Mouse (Mus musculus): ENCODE results near the gene Tspan9. TPM values are rescaled to one million over a fixed set of nuclear protein-coding genes. Genes with fewer than 3 reads are reported as not detected.

Tspan9 gene
- polyA plus RNA-seq, 1 experiment from 2014 or later: 102 TPM

DNA sequence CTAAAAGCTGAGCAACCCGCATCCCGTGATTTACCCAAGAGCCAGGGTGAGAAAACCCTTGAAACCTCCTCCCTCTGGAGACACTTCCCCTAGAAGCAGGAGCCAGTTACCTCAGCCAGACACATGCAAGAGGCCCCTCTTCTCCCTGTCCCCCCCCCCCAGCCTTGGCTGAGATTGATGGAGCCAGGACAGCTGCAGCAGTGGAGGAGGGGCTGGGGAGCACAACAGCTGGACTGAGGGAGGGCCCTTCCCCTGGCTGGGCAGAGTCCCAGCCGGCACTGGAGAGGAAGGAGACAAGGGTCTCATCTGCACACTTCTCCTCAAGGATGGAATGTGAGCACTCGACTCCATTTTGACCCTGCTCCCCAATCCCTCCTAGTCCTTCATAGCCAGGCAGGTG lies 64.9 kb downstream of the Tspan9 start:
- peak; percentile 66 for DNase-seq (ENCODE audit: low spot score)
- H3K9me3 ChIP-seq (replicated peaks; ENCODE audit: low read length): no peaks in the 10 kb centered on the region
- no peaks in the 10 kb centered on the region for H3K27me3 ChIP-seq (ENCODE audit: insufficient read depth, low read length)
- H3K36me3 ChIP-seq (ENCODE audit: insufficient read depth, low read length): peaks cover 3% of the 10 kb centered on the region; the same call in 1 of the 2 replicates
- ATAC-seq (replicated peaks; ENCODE audit: low FRiP score, low read depth): peak; percentile 50
- H3K9ac ChIP-seq (ENCODE audit: low read depth, low read length): no peak overlapping the region
- no peak overlapping the region for H3K4me3 ChIP-seq (replicated peaks; ENCODE audit: low read depth, low read length)
- peaks cover 20% of the 10 kb centered on the region; the same call in 1 of the 2 replicates for H3K4me1 ChIP-seq (replicated peaks; ENCODE audit: insufficient read depth, low read length)
- 35% methylated on average over 4 of the region's 4 CpGs for WGBS
- H3K27ac ChIP-seq: no peak overlapping the region
- H3K4me2 ChIP-seq (ENCODE audit: low read length): no peak overlapping the region
- TF ChIP-seq CTCF (IDR thresholded peaks at IDR 0.05; ENCODE audit: low read depth): no peak

DNA sequence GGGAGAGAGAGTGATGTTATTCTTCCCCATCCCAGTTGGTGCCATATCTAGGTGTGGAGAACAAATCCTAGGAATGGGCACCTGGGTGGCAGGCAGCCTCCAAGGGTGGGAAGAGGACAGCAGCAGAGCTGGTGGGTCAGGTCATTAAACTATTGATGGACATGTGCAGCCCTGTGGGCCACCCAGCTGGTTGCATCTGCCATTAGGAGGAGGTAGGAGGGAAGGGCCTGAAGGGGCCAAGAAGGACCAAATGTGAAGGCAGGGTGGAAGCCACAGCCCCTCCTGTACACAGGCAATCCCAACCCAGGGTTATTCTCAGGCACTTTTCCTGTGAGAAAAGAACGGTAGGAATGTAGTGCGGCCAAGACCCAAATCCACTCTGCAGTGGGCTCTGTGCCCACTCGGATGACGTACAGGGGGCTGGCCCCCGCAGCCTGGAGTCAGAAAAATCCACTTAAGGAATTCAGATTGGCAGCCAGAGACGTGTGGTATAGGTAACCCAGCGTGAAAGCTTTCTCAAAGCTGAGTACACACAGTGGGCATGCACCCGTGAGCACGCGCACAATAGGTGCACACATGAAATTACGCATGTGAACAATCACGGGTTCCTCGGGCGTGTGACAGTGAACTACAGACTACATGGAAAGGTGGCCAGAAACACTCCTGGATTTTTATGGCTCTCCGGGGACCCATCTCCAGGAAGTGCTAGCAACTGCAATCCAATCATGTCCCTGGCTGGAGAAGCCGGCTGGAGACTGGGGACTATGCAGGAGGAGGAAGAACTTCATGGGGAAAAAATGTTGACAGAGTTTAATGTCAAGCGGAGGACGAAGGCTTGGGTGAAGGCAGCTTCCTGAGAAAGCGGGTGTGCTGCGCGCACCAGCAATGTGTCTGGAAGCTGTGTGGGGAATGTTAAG lies 67.0 kb downstream of the Tspan9 start:
- peak; percentile 76 for DNase-seq (ENCODE audit: low spot score)
- H3K4me1 ChIP-seq (replicated peaks; ENCODE audit: insufficient read depth, low read length): peaks cover 20% of the 10 kb centered on the region; the same call in 1 of the 2 replicates

DNA sequence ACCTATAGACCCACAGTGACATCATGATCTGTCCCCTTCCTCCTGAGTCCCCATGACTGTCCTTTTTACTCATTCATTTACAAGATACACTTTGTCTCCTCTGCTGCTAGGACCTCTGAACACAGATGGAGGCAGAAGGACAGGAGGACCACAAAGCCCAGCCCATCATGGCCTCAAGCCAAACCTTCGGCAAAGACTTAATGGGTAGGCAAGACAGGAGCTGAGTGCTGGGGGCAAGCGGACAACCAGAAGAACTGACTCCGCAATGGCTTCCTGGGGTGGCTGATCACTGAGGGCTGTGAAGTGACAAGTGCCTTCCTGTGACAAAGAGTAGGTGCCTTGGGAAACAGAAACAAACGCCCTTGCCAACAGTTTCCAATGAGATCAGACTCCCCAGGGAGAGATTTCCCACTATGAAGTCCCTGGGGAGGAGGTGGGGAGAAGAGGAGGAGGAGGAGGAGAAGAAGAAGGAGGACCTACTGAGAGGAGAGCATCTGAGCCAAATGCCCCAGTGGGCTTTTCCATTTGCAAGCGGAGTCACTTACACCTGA lies 67.9 kb downstream of the Tspan9 start:
- Histone ChIP-seq H3K36me3 (ENCODE audit: insufficient read depth, low read length) (no peaks in the 10 kb centered on the region; the same call in 1 of the 2 replicates), H3K4me3 (replicated peaks; ENCODE audit: low read depth, low read length) (no peak overlapping the region), H3K4me2 (ENCODE audit: low read length) (no peak overlapping the region), H3K27me3 (ENCODE audit: insufficient read depth, low read length) (no peaks in the 10 kb centered on the region), H3K9me3 (replicated peaks; ENCODE audit: low read length) (no peaks in the 10 kb centered on the region), H3K9ac (ENCODE audit: low read depth, low read length) (no peak overlapping the region), H3K27ac (no peak overlapping the region), H3K4me1 (replicated peaks; ENCODE audit: insufficient read depth, low read length) (peaks cover 20% of the 10 kb centered on the region; the same call in 1 of the 2 replicates)
- no peak for DNase-seq (ENCODE audit: low spot score)
- ATAC-seq (replicated peaks; ENCODE audit: low FRiP score, low read depth): no peak
- WGBS: 44% methylated on average over 5 of the region's 5 CpGs
- TF ChIP-seq CTCF (IDR thresholded peaks at IDR 0.05; ENCODE audit: low read depth): no peak

More for the DNA sequence above, 67.0 kb downstream of the Tspan9 start:
- no peak overlapping the region for H3K9ac ChIP-seq (ENCODE audit: low read depth, low read length)
- no peaks in the 10 kb centered on the region for H3K27me3 ChIP-seq (ENCODE audit: insufficient read depth, low read length)
- H3K36me3 ChIP-seq (ENCODE audit: insufficient read depth, low read length): no peaks in the 10 kb centered on the region; the same call in 1 of the 2 replicates
- WGBS: 49% methylated on average over 21 of the region's 21 CpGs
- no peak overlapping the region for H3K4me3 ChIP-seq (replicated peaks; ENCODE audit: low read depth, low read length)
- no peak for TF ChIP-seq CTCF (IDR thresholded peaks at IDR 0.05; ENCODE audit: low read depth)
- H3K9me3 ChIP-seq (replicated peaks; ENCODE audit: low read length): no peaks in the 10 kb centered on the region
- no peak; the same call in 1 of the 2 replicates for ATAC-seq (replicated peaks; ENCODE audit: low FRiP score, low read depth)
- H3K27ac ChIP-seq: peak overlapping the region; percentile 47
- H3K4me2 ChIP-seq (ENCODE audit: low read length): no peak overlapping the region

DNA sequence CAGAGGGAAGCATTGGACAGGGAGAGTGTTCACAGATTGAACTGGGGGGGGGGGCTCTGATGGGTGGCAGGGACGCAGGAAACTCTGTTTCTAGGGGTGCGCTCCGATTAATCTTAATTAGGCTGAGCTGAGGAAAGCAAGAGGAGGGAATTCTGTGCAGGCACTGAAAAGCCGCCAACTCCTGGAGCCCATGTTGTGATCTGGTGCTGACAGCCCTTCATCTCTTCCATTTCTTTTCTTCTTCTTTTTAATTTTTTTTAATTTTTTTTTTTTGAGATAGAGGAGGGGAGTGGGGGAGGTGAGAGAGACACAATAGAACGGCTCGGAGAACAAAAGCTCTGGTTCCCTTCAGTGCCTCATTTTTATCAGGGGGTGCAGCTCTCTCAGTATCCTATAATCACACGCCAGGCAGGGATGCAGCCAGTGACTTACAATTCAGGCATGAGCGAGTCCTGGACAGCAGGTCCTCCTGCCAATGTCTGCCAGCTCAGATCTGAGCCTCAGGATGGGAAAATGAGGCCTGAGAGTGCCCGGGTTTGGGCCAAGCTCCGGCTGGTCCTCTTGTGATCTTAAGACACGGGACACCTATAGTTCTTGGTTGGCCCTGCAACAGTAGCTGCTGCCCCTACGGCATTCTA lies 72.4 kb downstream of the Tspan9 start:
- Histone ChIP-seq H3K36me3 (ENCODE audit: insufficient read depth, low read length) (no peaks in the 10 kb centered on the region; the same call in 1 of the 2 replicates), H3K9ac (ENCODE audit: low read depth, low read length) (no peak overlapping the region), H3K4me3 (replicated peaks; ENCODE audit: low read depth, low read length) (no peak overlapping the region), H3K9me3 (replicated peaks; ENCODE audit: low read length) (no peaks in the 10 kb centered on the region), H3K27ac (no peak overlapping the region), H3K4me2 (ENCODE audit: low read length) (no peak overlapping the region), H3K27me3 (ENCODE audit: insufficient read depth, low read length) (no peaks in the 10 kb centered on the region), H3K4me1 (replicated peaks; ENCODE audit: insufficient read depth, low read length) (peaks cover 15% of the 10 kb centered on the region)
- TF ChIP-seq CTCF (IDR thresholded peaks at IDR 0.05; ENCODE audit: low read depth): no peak
- 80% methylated on average over 12 of the region's 12 CpGs for WGBS
- no peak for ATAC-seq (replicated peaks; ENCODE audit: low FRiP score, low read depth)
- no peak for DNase-seq (ENCODE audit: low spot score)

DNA sequence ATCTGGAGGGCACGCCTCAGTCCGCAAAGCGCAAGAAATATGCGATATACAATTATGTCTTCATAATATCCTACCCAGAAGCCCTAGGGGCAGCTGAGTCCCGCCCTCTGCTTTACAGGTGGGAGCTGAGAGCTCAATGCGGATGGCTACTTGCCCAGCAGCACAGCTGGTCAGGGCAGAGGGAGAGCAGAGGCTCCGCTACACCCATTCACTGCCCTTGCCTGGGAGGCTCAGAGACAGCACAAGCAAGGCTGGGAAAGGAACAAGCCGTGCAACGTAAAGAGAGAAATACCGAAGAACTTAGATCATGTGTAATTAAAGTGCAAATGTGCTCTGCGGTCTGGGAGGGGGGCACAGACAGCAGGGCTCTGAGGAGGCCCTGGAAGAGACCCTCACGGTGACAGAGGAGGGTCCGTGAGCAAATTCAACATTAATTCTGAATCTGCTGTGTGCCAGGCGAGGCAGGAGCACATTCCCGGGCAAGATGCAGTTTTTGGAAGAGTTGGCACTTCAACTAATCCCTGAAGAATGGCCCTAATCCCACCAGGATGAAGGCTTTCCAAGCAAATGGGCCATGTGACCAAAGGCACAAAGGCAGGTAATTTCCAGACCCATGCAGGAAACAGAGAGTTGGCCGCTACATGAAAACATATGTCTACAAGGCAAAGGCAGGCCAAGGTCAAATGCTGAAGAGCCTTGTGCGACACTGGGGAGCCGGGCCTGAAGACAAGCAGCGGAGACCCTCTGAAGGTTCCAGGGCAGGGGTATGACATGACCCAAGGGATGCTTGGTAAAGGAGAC lies 73.1 kb downstream of the Tspan9 start:
- Histone ChIP-seq H3K4me3 (replicated peaks; ENCODE audit: low read depth, low read length) (no peak overlapping the region), H3K36me3 (ENCODE audit: insufficient read depth, low read length) (no peaks in the 10 kb centered on the region; the same call in 1 of the 2 replicates), H3K27me3 (ENCODE audit: insufficient read depth, low read length) (no peaks in the 10 kb centered on the region), H3K9me3 (replicated peaks; ENCODE audit: low read length) (no peaks in the 10 kb centered on the region), H3K4me2 (ENCODE audit: low read length) (no peak overlapping the region), H3K4me1 (replicated peaks; ENCODE audit: insufficient read depth, low read length) (peaks cover 16% of the 10 kb centered on the region), H3K27ac (no peak overlapping the region), H3K9ac (ENCODE audit: low read depth, low read length) (no peak overlapping the region)
- WGBS: 86% methylated on average over 19 of the region's 19 CpGs
- no peak for TF ChIP-seq CTCF (IDR thresholded peaks at IDR 0.05; ENCODE audit: low read depth)
- DNase-seq (ENCODE audit: low spot score) (no peak), ATAC-seq (replicated peaks; ENCODE audit: low FRiP score, low read depth) (no peak)

Data from kidney, postnatal 0 days (tissue).